Mouse (Mus musculus): ENCODE measurements around the gene Arhgef38.
A peak's percentile ranks its signal among the peaks of the same experiment; 100 is the strongest.

The Arhgef38 gene

GRCm38 (mm10) chr3:133234821-133235295 is at the start of gene Arhgef38:
TSS of gene Arhgef38 (minus strand) at chr3:133234949.
- ATAC-seq (ENCODE audit: insufficient number of reproducible peaks, low FRiP score, low TSS enrichment), result no peak

GRCm38 (mm10) chr3:133271887-133272286 is 37.1 kb upstream of the Arhgef38 start:
- no peak for ATAC-seq (ENCODE audit: insufficient number of reproducible peaks, low FRiP score, low TSS enrichment)

- no peak for ATAC-seq (ENCODE audit: insufficient number of reproducible peaks, low FRiP score, low TSS enrichment)
These were observed 24.1 kb upstream of the Arhgef38 start for GRCm38 (mm10) chr3:133258860-133259259.

GRCm38 (mm10) chr3:133255842-133256241 is 21.1 kb upstream of the Arhgef38 start:
- ATAC-seq (ENCODE audit: insufficient number of reproducible peaks, low FRiP score, low TSS enrichment), result no peak

- 0 out of 2 replicates have a peak, but pooled peaks have one; percentile 54 for ATAC-seq (ENCODE audit: insufficient number of reproducible peaks, low FRiP score, low TSS enrichment)
These were observed 9.3 kb upstream of the Arhgef38 start for GRCm38 (mm10) chr3:133244027-133244426.

GRCm38 (mm10) chr3:133241916-133242315 is 7.2 kb upstream of the Arhgef38 start:
- no peak for ATAC-seq (ENCODE audit: insufficient number of reproducible peaks, low FRiP score, low TSS enrichment)

- no peak for ATAC-seq (ENCODE audit: insufficient number of reproducible peaks, low FRiP score, low TSS enrichment)
These were observed 756 bp downstream of the Arhgef38 start for GRCm38 (mm10) chr3:133233993-133234392.

- ATAC-seq (ENCODE audit: insufficient number of reproducible peaks, low FRiP score, low TSS enrichment), result no peak
These were observed 4.3 kb downstream of the Arhgef38 start for GRCm38 (mm10) chr3:133230427-133230826.

GRCm38 (mm10) chr3:133229594-133229993 is 5.2 kb downstream of the Arhgef38 start:
- ATAC-seq (ENCODE audit: insufficient number of reproducible peaks, low FRiP score, low TSS enrichment), result no peak

GRCm38 (mm10) chr3:133227258-133228012 is 7.3 kb downstream of the Arhgef38 start:
- no peak for ATAC-seq (ENCODE audit: insufficient number of reproducible peaks, low FRiP score, low TSS enrichment)

GRCm38 (mm10) chr3:133218501-133218900 is 16.2 kb downstream of the Arhgef38 start:
- ATAC-seq (ENCODE audit: insufficient number of reproducible peaks, low FRiP score, low TSS enrichment), result no peak

GRCm38 (mm10) chr3:133215198-133215819 is 19.4 kb downstream of the Arhgef38 start:
- no peak for ATAC-seq (ENCODE audit: insufficient number of reproducible peaks, low FRiP score, low TSS enrichment)

- ATAC-seq (ENCODE audit: insufficient number of reproducible peaks, low FRiP score, low TSS enrichment), result no peak
These were observed 21.2 kb downstream of the Arhgef38 start for GRCm38 (mm10) chr3:133213434-133214114.

- no peak for ATAC-seq (ENCODE audit: insufficient number of reproducible peaks, low FRiP score, low TSS enrichment)
These were observed 23.4 kb downstream of the Arhgef38 start for GRCm38 (mm10) chr3:133211324-133211723.

- no peak for ATAC-seq (ENCODE audit: insufficient number of reproducible peaks, low FRiP score, low TSS enrichment)
These were observed 31.0 kb downstream of the Arhgef38 start for GRCm38 (mm10) chr3:133203713-133204112.

GRCm38 (mm10) chr3:133202171-133202570 is 32.6 kb downstream of the Arhgef38 start:
- no peak for ATAC-seq (ENCODE audit: insufficient number of reproducible peaks, low FRiP score, low TSS enrichment)

- no peak for ATAC-seq (ENCODE audit: insufficient number of reproducible peaks, low FRiP score, low TSS enrichment)
These were observed 45.8 kb downstream of the Arhgef38 start for GRCm38 (mm10) chr3:133188930-133189329.

- ATAC-seq (ENCODE audit: insufficient number of reproducible peaks, low FRiP score, low TSS enrichment), result no peak
These were observed 47.2 kb downstream of the Arhgef38 start for GRCm38 (mm10) chr3:133187524-133187923.

- ATAC-seq (ENCODE audit: insufficient number of reproducible peaks, low FRiP score, low TSS enrichment), result no peak
These were observed 58.6 kb downstream of the Arhgef38 start for GRCm38 (mm10) chr3:133176033-133176750.

- no peak for ATAC-seq (ENCODE audit: insufficient number of reproducible peaks, low FRiP score, low TSS enrichment)
These were observed 62.5 kb downstream of the Arhgef38 start for GRCm38 (mm10) chr3:133172291-133172690.
